Mouse (Mus musculus): ENCODE measurements around the gene Cobll1.
"Not testable (repeated sequence)": the region's sequence is repeated elsewhere in the genome, so short reads cannot be mapped to it uniquely, and the experiment has no call there.

Gene Cobll1

GRCm38 (mm10) chr2:65238964-65239570, at the start of gene Cobll1:
TSS of gene Cobll1 (minus strand) at chr2:65239403.
- H3K36me3 ChIP-seq (ENCODE audit: control insufficient read depth, insufficient read depth, low read length, poor library complexity, severe bottlenecking), result no peaks in the 10 kb centered on the region
- DNase-seq (ENCODE audit: low read depth, low spot score), result peak; percentile 88
- H3K27me3 ChIP-seq (ENCODE audit: control insufficient read depth, insufficient read depth, low read length, poor library complexity, severe bottlenecking), result no peaks in the 10 kb centered on the region

GRCm38 (mm10) chr2:65288696-65289095, 49.5 kb upstream of the Cobll1 start:
- no peaks in the 10 kb centered on the region for H3K27me3 ChIP-seq (ENCODE audit: control insufficient read depth, insufficient read depth, low read length, poor library complexity, severe bottlenecking)
- DNase-seq (ENCODE audit: low read depth, low spot score), result no peak
- no peaks in the 10 kb centered on the region for H3K36me3 ChIP-seq (ENCODE audit: control insufficient read depth, insufficient read depth, low read length, poor library complexity, severe bottlenecking)

- no peak for DNase-seq (ENCODE audit: low read depth, low spot score)
- Histone ChIP-seq H3K27me3 (ENCODE audit: control insufficient read depth, insufficient read depth, low read length, poor library complexity, severe bottlenecking) (no peaks in the 10 kb centered on the region), H3K36me3 (ENCODE audit: control insufficient read depth, insufficient read depth, low read length, poor library complexity, severe bottlenecking) (no peaks in the 10 kb centered on the region)
These were observed 46.2 kb upstream of the Cobll1 start for GRCm38 (mm10) chr2:65285380-65285779.

- Histone ChIP-seq H3K36me3 (ENCODE audit: control insufficient read depth, insufficient read depth, low read length, poor library complexity, severe bottlenecking) (no peaks in the 10 kb centered on the region), H3K27me3 (ENCODE audit: control insufficient read depth, insufficient read depth, low read length, poor library complexity, severe bottlenecking) (no peaks in the 10 kb centered on the region)
- DNase-seq (ENCODE audit: low read depth, low spot score), result peak; percentile 13
These were observed 43.8 kb upstream of the Cobll1 start for GRCm38 (mm10) chr2:65282979-65283378.

- Histone ChIP-seq H3K36me3 (ENCODE audit: control insufficient read depth, insufficient read depth, low read length, poor library complexity, severe bottlenecking) (no peaks in the 10 kb centered on the region), H3K27me3 (ENCODE audit: control insufficient read depth, insufficient read depth, low read length, poor library complexity, severe bottlenecking) (no peaks in the 10 kb centered on the region)
- DNase-seq (ENCODE audit: low read depth, low spot score), result peak; percentile 59
These were observed 40.0 kb upstream of the Cobll1 start for GRCm38 (mm10) chr2:65279029-65279690.

GRCm38 (mm10) chr2:65275443-65276061, 36.3 kb upstream of the Cobll1 start:
- Histone ChIP-seq H3K36me3 (ENCODE audit: control insufficient read depth, insufficient read depth, low read length, poor library complexity, severe bottlenecking) (no peaks in the 10 kb centered on the region), H3K27me3 (ENCODE audit: control insufficient read depth, insufficient read depth, low read length, poor library complexity, severe bottlenecking) (no peaks in the 10 kb centered on the region)
- no peak for DNase-seq (ENCODE audit: low read depth, low spot score)

- H3K36me3 ChIP-seq (ENCODE audit: control insufficient read depth, insufficient read depth, low read length, poor library complexity, severe bottlenecking), result no peaks in the 10 kb centered on the region
- H3K27me3 ChIP-seq (ENCODE audit: control insufficient read depth, insufficient read depth, low read length, poor library complexity, severe bottlenecking), result no peaks in the 10 kb centered on the region
- DNase-seq (ENCODE audit: low read depth, low spot score), result peak; percentile 76
These were observed 34.7 kb upstream of the Cobll1 start for GRCm38 (mm10) chr2:65273910-65274309.

- H3K27me3 ChIP-seq (ENCODE audit: control insufficient read depth, insufficient read depth, low read length, poor library complexity, severe bottlenecking), result no peaks in the 10 kb centered on the region
- DNase-seq (ENCODE audit: low read depth, low spot score), result no peak
These were observed 29.5 kb upstream of the Cobll1 start for GRCm38 (mm10) chr2:65268731-65269130.

GRCm38 (mm10) chr2:65267834-65268233, 28.6 kb upstream of the Cobll1 start:
- Histone ChIP-seq H3K36me3 (ENCODE audit: control insufficient read depth, insufficient read depth, low read length, poor library complexity, severe bottlenecking) (no peaks in the 10 kb centered on the region), H3K27me3 (ENCODE audit: control insufficient read depth, insufficient read depth, low read length, poor library complexity, severe bottlenecking) (no peaks in the 10 kb centered on the region)
- no peak for DNase-seq (ENCODE audit: low read depth, low spot score)

More at GRCm38 (mm10) chr2:65268731-65269130, 29.5 kb upstream of the Cobll1 start:
- H3K36me3 ChIP-seq (ENCODE audit: control insufficient read depth, insufficient read depth, low read length, poor library complexity, severe bottlenecking), result no peaks in the 10 kb centered on the region

GRCm38 (mm10) chr2:65266576-65267299, 27.5 kb upstream of the Cobll1 start:
- Histone ChIP-seq H3K27me3 (ENCODE audit: control insufficient read depth, insufficient read depth, low read length, poor library complexity, severe bottlenecking) (no peaks in the 10 kb centered on the region), H3K36me3 (ENCODE audit: control insufficient read depth, insufficient read depth, low read length, poor library complexity, severe bottlenecking) (no peaks in the 10 kb centered on the region)
- no peak for DNase-seq (ENCODE audit: low read depth, low spot score)

GRCm38 (mm10) chr2:65262251-65262650, 23.0 kb upstream of the Cobll1 start:
- Histone ChIP-seq H3K36me3 (ENCODE audit: control insufficient read depth, insufficient read depth, low read length, poor library complexity, severe bottlenecking) (no peaks in the 10 kb centered on the region), H3K27me3 (ENCODE audit: control insufficient read depth, insufficient read depth, low read length, poor library complexity, severe bottlenecking) (no peaks in the 10 kb centered on the region)
- DNase-seq (ENCODE audit: low read depth, low spot score), result no peak

GRCm38 (mm10) chr2:65260828-65261227, 21.6 kb upstream of the Cobll1 start:
- not testable (repeated sequence) for H3K27me3 ChIP-seq (ENCODE audit: control insufficient read depth, insufficient read depth, low read length, poor library complexity, severe bottlenecking); H3K36me3 ChIP-seq (ENCODE audit: control insufficient read depth, insufficient read depth, low read length, poor library complexity, severe bottlenecking)
- peak; percentile 51 for DNase-seq (ENCODE audit: low read depth, low spot score)

- no peak for DNase-seq (ENCODE audit: low read depth, low spot score)
- H3K27me3 ChIP-seq (ENCODE audit: control insufficient read depth, insufficient read depth, low read length, poor library complexity, severe bottlenecking), result no peaks in the 10 kb centered on the region
- H3K36me3 ChIP-seq (ENCODE audit: control insufficient read depth, insufficient read depth, low read length, poor library complexity, severe bottlenecking), result no peaks in the 10 kb centered on the region
These were observed 21.2 kb upstream of the Cobll1 start for GRCm38 (mm10) chr2:65260400-65260799.

GRCm38 (mm10) chr2:65257446-65257845, 18.2 kb upstream of the Cobll1 start:
- no peaks in the 10 kb centered on the region for H3K27me3 ChIP-seq (ENCODE audit: control insufficient read depth, insufficient read depth, low read length, poor library complexity, severe bottlenecking)
- no peak for DNase-seq (ENCODE audit: low read depth, low spot score)
- no peaks in the 10 kb centered on the region for H3K36me3 ChIP-seq (ENCODE audit: control insufficient read depth, insufficient read depth, low read length, poor library complexity, severe bottlenecking)
